Mouse (Mus musculus): ENCODE measurements around the gene Mgat1. TPM values are rescaled to one million over a fixed set of nuclear protein-coding genes. Genes with fewer than 3 reads are reported as not detected.
"Not testable (repeated sequence)": the region's sequence is repeated elsewhere in the genome, so short reads cannot be mapped to it uniquely, and the experiment has no call there.

Gene Mgat1
- total RNA-seq (2021): 10 to 100 TPM; 52.0 to 54.4 TPM

GRCm38 (mm10) chr11:49243727-49244594 lies at the start of gene Mgat1:
Gene Mgat1 (plus strand): TSS chr11:49244191.
- DNase-seq: peak; percentile 89

- DNase-seq: not testable (repeated sequence)
These were observed 49.2 kb upstream of the Mgat1 start for GRCm38 (mm10) chr11:49194771-49195170.

- DNase-seq: no peak
These were observed 48.1 kb upstream of the Mgat1 start for GRCm38 (mm10) chr11:49195819-49196322.

- DNase-seq: no peak
These were observed 43.3 kb upstream of the Mgat1 start for GRCm38 (mm10) chr11:49200666-49201065.

GRCm38 (mm10) chr11:49201142-49201541 lies 42.8 kb upstream of the Mgat1 start:
- DNase-seq: no peak

- DNase-seq: no peak
These were observed 41.9 kb upstream of the Mgat1 start for GRCm38 (mm10) chr11:49202071-49202470.

- DNase-seq: peak in 1 of 2 experiments; percentile 3
These were observed 41.4 kb upstream of the Mgat1 start for GRCm38 (mm10) chr11:49202523-49203061.

GRCm38 (mm10) chr11:49203129-49203768 lies 40.7 kb upstream of the Mgat1 start, which contains the start of gene Zfp62:
Gene Zfp62 (plus strand): TSS chr11:49203292.
- peak; percentile 92 to 94 for DNase-seq

GRCm38 (mm10) chr11:49203771-49204497 lies 40.1 kb upstream of the Mgat1 start:
- DNase-seq: no peak

- DNase-seq: no peak
These were observed 38.9 kb upstream of the Mgat1 start for GRCm38 (mm10) chr11:49205080-49205590.

GRCm38 (mm10) chr11:49207495-49207894 lies 36.5 kb upstream of the Mgat1 start:
- no peak for DNase-seq

GRCm38 (mm10) chr11:49212577-49212976 lies 31.4 kb upstream of the Mgat1 start:
- DNase-seq: no peak

GRCm38 (mm10) chr11:49213505-49213904 lies 30.5 kb upstream of the Mgat1 start:
- DNase-seq: no peak

- DNase-seq: no peak
These were observed 24.7 kb upstream of the Mgat1 start for GRCm38 (mm10) chr11:49219271-49219670.

GRCm38 (mm10) chr11:49224455-49224854 lies 19.5 kb upstream of the Mgat1 start:
- no peak for DNase-seq

- no peak for DNase-seq
These were observed 11.2 kb upstream of the Mgat1 start for GRCm38 (mm10) chr11:49232781-49233180.

GRCm38 (mm10) chr11:49235459-49236207 lies 8.4 kb upstream of the Mgat1 start:
- DNase-seq: no peak

GRCm38 (mm10) chr11:49236891-49237290 lies 7.1 kb upstream of the Mgat1 start:
- no peak for DNase-seq

GRCm38 (mm10) chr11:49237532-49237931 lies 6.5 kb upstream of the Mgat1 start:
- no peak for DNase-seq

GRCm38 (mm10) chr11:49240310-49240709 lies 3.7 kb upstream of the Mgat1 start:
- no peak for DNase-seq

- DNase-seq: no peak
These were observed 3.1 kb upstream of the Mgat1 start for GRCm38 (mm10) chr11:49240874-49241273.

Measured in layer of hippocampus, postnatal 36 days (tissue).